Mouse (Mus musculus): ENCODE data around the gene Cnot10.

GRCm38 (mm10) chr9:114672703-114673561 lies 32.9 kb upstream of the Cnot10 start:
- no peak for TF ChIP-seq POLR2A (IDR thresholded peaks at IDR 0.05; ENCODE audit: low read depth, low read length)
- TF ChIP-seq CTCF (conservative IDR thresholded peaks at IDR 0.05; ENCODE audit: insufficient read depth, insufficient read length, low read depth, low read length), result no peak

All from kidney, adult 2 months (tissue).